In the genomic region with DNA sequence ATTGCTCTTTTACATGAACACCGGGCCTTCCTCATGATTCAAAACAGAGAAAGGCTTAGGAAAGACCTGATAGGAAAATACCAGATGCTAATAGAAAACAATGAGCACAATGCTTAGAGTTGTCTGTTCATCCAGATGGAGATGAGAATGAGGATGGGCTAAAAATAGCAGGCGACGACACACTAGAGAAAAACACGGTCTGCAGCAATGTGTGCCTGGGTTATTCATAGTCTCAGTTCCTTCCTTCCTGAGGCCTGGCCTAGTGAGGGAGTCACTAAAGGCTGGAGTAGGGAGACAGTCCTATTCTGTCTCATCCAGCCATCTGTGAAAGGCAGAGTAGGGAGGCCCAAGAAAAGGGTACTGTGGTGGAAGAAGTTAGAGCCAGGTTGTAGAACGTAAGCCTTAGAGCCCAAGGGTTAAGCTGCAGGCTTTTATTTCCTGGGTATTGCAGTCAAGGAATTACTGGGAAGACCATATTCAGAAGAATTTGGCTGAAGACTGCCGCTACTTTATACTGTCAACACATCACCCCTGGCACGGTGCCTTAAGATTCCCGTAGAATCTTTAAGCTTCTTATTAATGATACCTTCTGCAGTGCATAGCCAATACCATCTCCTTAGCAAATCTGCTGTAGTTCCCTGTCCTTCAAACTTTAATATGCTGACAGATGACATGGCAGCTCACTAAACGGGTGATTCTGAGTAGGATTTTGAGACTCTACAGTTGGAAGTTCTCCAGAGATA, we compare ENCODE assay signal across 8 mouse cellular contexts. TPM values are rescaled to one million over a fixed set of nuclear protein-coding genes. Genes with fewer than 3 reads are reported as not detected.
DNase-seq lines count a peak whose midpoint lies in the region; ATAC-seq and TF ChIP-seq lines count a peak whose summit lies in the region.

No protein-coding gene starts in this region.

- peak; percentile 81 for DNase-seq in heart, postnatal 0 days (ENCODE audit: low spot score)
- DNase-seq in layer of hippocampus, adult 2 months (ENCODE audit: low spot score in 2 of 2) = peak; percentile 64 to 70
- no peak for DNase-seq in urinary bladder, postnatal 36 days (ENCODE audit: low spot score in 2 of 2)
- no peak for DNase-seq in embryo, embryonic 11 days

- TF ChIP-seq POLR2A in embryonic fibroblast, embryonic 13.5 days (IDR thresholded peaks at IDR 0.05; ENCODE audit: low read depth, low read length) = no peak

- no peak for TF ChIP-seq EP300 in heart, postnatal 0 days (IDR thresholded peaks at IDR 0.05; ENCODE audit: low read depth)

- no peaks in the 10 kb centered on the region for H3K27me3 ChIP-seq in heart, postnatal 0 days (ENCODE audit: control insufficient read depth, insufficient read depth, low read length)
- H3K27me3 ChIP-seq in midbrain, embryonic 15.5 days (replicated peaks) = no peaks in the 10 kb centered on the region

- H3K9ac ChIP-seq in heart, postnatal 0 days (replicated peaks; ENCODE audit: low read depth, low read length) = no peak overlapping the region
- H3K9ac ChIP-seq in midbrain, embryonic 15.5 days = no peak overlapping the region

- H3K4me3 ChIP-seq in brown adipose tissue, adult 24 weeks (ENCODE audit: insufficient read depth, low read depth, low read length) = no peak overlapping the region
- no peak overlapping the region for H3K4me3 ChIP-seq in embryonic fibroblast, embryonic 13.5 days (ENCODE audit: insufficient read depth, low read length)
- no peak overlapping the region for H3K4me3 ChIP-seq in heart, postnatal 0 days (ENCODE audit: low read depth, low read length)
- H3K4me3 ChIP-seq in layer of hippocampus, adult 2 months = no peak overlapping the region
- H3K4me3 ChIP-seq in midbrain, embryonic 15.5 days = no peak overlapping the region

- H3K4me2 ChIP-seq in heart, postnatal 0 days (ENCODE audit: low read depth, low read length) = 0 out of 2 replicates have a peak overlapping the region, but pooled peaks have one; percentile 18
- H3K4me2 ChIP-seq in midbrain, embryonic 15.5 days = no peak overlapping the region

- H3K36me3 ChIP-seq in heart, postnatal 0 days (replicated peaks; ENCODE audit: control insufficient read depth, insufficient read depth, low read length) = no peaks in the 10 kb centered on the region
- H3K36me3 ChIP-seq in midbrain, embryonic 15.5 days (replicated peaks) = no peaks in the 10 kb centered on the region

- 23% methylated on average over 9 of the region's 9 CpGs for WGBS in heart, postnatal 0 days
- 59% methylated on average over 9 of the region's 9 CpGs for WGBS in midbrain, embryonic 15.5 days

- peak; percentile 88 for ATAC-seq in heart, postnatal 0 days (ENCODE audit: insufficient read depth, low read depth)
- ATAC-seq in midbrain, embryonic 15.5 days (replicated peaks) = no peak
- ATAC-seq in erythroid progenitor cell, adult 5-6 weeks (replicated peaks; ENCODE audit: low FRiP score, poor library complexity, severe bottlenecking) = no peak

- peaks cover 9% of the 10 kb centered on the region for H3K4me1 ChIP-seq in brown adipose tissue, adult 24 weeks (ENCODE audit: control insufficient read depth, insufficient read depth, insufficient read length, low read length)
- H3K4me1 ChIP-seq in embryonic fibroblast, embryonic 13.5 days (ENCODE audit: control insufficient read depth, insufficient read depth, low read length) = peaks cover 8% of the 10 kb centered on the region
- H3K4me1 ChIP-seq in heart, postnatal 0 days (ENCODE audit: control insufficient read depth, insufficient read depth) = peaks cover 6% of the 10 kb centered on the region
- H3K4me1 ChIP-seq in midbrain, embryonic 15.5 days = peaks cover 14% of the 10 kb centered on the region

- peak overlapping the region; percentile 96 for H3K27ac ChIP-seq in brown adipose tissue, adult 24 weeks (replicated peaks; ENCODE audit: low read depth, low read length)
- H3K27ac ChIP-seq in embryonic fibroblast, embryonic 13.5 days (ENCODE audit: insufficient read depth, low read length) = peak overlapping the region; percentile 41
- H3K27ac ChIP-seq in heart, postnatal 0 days (ENCODE audit: low read depth) = peak overlapping the region; percentile 82
- no peak overlapping the region for H3K27ac ChIP-seq in layer of hippocampus, adult 2 months
- peak overlapping the region; percentile 74 for H3K27ac ChIP-seq in midbrain, embryonic 15.5 days

- H3K9me3 ChIP-seq in heart, postnatal 0 days (replicated peaks; ENCODE audit: control insufficient read depth, low read length) = peaks cover 8% of the 10 kb centered on the region
- H3K9me3 ChIP-seq in midbrain, embryonic 15.5 days = no peaks in the 10 kb centered on the region

- TF ChIP-seq CTCF in embryonic fibroblast, embryonic 13.5 days (IDR thresholded peaks at IDR 0.05; ENCODE audit: borderline replicate concordance, insufficient read depth, low read length) = no peak
- TF ChIP-seq CTCF in heart, postnatal 0 days (IDR thresholded peaks at IDR 0.05; ENCODE audit: low read depth) = no peak
- TF ChIP-seq CTCF in layer of hippocampus, adult 2 months (conservative IDR thresholded peaks at IDR 0.05) = no peak

RNA-seq across cellular contexts. Expression of a gene that starts 43.2 kb away (rescaled TPM):
- polyA plus RNA-seq in brown adipose tissue, adult 24 weeks (2012; ENCODE audit: insufficient read depth, insufficient read length, missing spikeins) = 4.0 and 6.1 TPM in 2 replicates
- 17.5 and 19.6 TPM in 2 replicates for polyA plus RNA-seq in embryonic fibroblast, embryonic 13.5 days (2011; ENCODE audit: insufficient read length, low read depth, missing spikeins)
- 3.1 and 11.6 TPM in 2 replicates for total RNA-seq in heart, postnatal 0 days (2014; rRNA removed; ENCODE audit: low replicate concordance)
- polyA plus RNA-seq in heart, postnatal 0 days (2015; fragmentation: Nextera tagmentation; extraction: Ambion mirVana) = 2.0 and 2.3 TPM in 2 replicates
- 1 to 10 TPM; 5.7 to 6.5 TPM for total RNA-seq in layer of hippocampus, adult 2 months (2021)
- 4.4 and 4.9 TPM in 2 replicates for polyA plus RNA-seq in midbrain, embryonic 15.5 days (2015; fragmentation: Nextera tagmentation; extraction: Ambion mirVana)
- total RNA-seq in erythroid progenitor cell, adult 5-6 weeks (2015; ENCODE audit: low replicate concordance) = 3.6 and 3.8 TPM in 2 replicates
- total RNA-seq in erythroid progenitor cell, adult 5-6 weeks (2017; ENCODE audit: low replicate concordance) = 2.6 and 3.7 TPM in 2 replicates

Comparison
In these comparisons a context has a peak if more than half of its experiments do, and no peak if none do; other contexts are left out.
1. DNase-seq: peak in heart, postnatal 0 days (single experiment) and layer of hippocampus, adult 2 months (2 of 2); none in urinary bladder, postnatal 36 days (0 of 2) and embryo, embryonic 11 days (single experiment).